Mouse (Mus musculus) thymus, postnatal 4 days (tissue): ENCODE results near the gene Smarcd3.

Experiments used
- DNase-seq: peaks from one replicate; pipeline ENCODE4 v3.0.0; 2021

Gene Smarcd3

DNA sequence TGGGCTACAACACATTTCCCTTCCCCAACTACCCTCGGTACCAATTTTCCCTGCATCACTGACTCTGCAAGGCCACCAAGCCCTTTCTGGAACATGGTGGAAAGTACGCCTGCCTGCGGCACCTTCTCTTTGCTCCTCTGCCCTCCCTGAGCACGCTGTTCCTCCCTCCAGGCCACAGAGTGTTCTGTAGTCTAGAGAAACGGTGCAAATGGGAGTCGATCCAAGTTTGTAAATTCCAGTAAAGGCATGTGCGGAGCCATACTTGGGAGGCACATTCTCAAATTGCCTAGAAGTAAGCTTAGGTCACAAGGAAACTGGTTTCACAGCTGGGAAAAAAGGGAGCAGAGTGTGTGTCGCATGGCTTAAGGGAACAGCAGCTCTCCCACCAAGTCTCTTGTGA lies 4.1 kb downstream of the Smarcd3 start:
- no peak for DNase-seq

DNA sequence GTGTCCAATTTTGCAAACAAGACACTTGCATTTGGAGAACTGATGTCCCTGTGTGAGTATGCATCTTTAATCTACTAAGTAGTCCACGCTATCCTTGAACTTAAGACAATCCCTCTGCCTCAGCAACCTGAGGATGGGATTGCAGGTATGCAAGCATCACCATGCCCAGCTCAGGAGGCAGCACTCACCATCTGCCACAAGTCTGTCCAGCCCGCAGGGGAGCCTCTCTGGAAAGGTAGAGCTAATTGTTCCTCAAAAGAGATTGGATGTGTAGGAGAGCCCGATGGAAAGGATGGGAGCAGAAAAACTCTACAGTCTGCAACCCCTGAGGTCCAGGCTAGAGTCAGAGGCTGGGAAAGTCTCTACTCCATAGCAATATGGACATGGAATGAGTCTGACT lies 5.3 kb downstream of the Smarcd3 start:
- DNase-seq: no peak

DNA sequence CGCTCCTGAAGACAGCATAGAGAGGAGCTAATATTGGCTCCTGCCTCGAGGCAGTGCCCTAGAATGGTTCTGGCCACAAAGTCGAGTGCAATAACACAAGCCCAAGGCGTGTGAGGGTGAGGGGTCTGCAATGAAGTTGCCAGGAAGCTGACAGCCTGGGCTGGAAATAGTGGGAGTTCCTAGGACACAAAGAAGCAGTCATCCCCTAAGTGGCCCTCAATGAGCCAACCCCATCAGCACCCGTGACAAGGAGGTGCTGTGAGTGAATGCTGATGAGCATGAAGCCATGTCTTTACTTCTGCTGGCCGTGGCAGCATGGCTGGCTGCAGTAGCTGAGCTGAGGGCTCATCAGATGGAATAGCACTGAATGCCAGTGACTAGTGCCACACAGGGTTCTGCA lies 9.1 kb downstream of the Smarcd3 start:
- no peak for DNase-seq

DNA sequence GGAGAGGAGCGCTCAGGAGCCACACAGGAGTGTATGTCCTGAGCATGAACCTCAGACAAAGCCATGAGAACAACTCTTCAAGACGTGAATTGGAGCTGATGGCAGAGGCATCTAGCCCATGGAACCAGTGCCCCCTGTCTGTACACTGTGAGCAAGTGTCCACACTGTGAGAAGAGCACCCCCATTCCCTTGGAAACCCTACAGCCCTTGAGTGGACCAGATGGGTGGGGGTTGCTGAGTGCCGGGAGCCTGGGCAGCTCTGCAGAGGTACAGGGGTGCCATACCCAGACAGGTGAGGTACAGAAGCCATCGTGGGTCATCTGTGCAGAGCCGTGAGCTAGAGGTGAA lies 11.9 kb downstream of the Smarcd3 start:
- DNase-seq: no peak

- no peak for DNase-seq
Measured at GRCm38 (mm10) chr5:24611366-24612301, 12.6 kb downstream of the Smarcd3 start.

DNA sequence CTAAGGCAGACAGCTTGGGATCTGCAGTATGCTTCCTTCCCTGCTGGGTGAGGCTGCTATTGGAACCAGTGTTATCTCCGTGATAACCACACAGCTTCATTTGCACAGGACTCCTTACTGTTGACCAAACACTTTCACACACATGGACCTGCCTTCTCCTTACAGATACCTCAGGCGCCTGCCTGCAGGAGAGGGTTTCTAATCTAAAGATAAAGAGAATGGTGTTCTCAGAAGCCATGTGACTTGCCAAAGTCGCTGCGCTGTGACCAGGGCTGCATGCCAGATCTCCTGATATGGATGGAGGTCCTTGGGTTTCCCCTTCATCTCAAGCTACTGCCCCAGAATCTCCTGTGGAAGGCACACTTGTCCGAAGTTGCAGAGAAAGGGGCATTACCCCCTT lies 14.8 kb downstream of the Smarcd3 start:
- no peak for DNase-seq

GRCm38 (mm10) chr5:24605980-24606665 lies 18.1 kb downstream of the Smarcd3 start:
- DNase-seq: no peak

- DNase-seq: no peak
Measured at GRCm38 (mm10) chr5:24605321-24605979, 18.8 kb downstream of the Smarcd3 start.

DNA sequence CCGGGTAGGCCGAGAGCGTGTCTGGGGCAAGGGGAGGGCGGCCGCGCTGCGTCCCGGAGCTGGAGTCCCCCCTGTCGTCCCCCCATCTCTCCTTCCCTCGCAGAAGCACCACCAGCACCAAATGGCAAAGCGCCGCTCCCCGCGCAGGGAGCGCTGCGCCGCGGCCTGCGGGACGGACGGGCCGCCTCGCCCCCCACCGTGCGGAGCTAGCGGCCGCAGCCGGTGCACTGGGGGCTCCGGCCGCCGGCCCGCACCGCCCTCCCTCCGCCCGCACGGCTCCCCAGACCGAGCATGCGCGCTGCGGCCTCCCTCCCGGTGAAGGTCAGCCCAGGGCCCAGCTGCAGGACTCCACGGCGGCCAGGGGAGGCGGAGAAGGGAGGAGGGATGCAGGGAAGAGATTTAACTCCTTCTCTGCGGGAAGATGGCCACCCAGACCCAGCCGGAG lies 19.5 kb downstream of the Smarcd3 start:
- peak; percentile 32 for DNase-seq

GRCm38 (mm10) chr5:24604080-24604655 lies 20.0 kb downstream of the Smarcd3 start:
- no peak for DNase-seq

DNA sequence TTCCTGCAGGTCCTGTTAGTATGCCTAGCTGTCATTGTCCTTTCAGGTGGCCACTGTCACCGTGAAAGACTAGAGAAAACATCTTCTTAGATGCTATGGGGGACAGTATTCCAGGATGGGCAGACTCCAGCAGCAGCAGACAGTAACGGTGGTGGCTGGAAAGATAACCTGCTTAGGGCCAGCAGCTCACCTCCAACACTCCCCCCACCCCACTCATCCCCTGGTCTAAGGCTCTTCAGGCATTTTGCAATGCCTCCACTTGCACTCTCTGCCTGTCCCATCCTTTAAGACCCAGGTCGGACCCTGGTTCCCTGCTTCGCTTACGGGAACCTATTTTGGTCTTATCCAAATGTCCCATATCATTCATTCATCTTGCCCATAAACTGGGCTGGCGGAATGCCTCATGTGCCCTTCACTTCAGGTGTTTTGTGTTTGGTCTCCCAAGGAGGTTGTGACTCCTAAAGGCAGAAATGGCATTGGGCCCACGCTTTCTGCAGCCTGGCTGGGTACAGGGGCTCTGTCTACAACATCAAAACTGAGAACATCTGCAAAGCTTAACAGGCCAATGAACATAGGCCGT lies 20.7 kb downstream of the Smarcd3 start:
- DNase-seq: no peak

GRCm38 (mm10) chr5:24602751-24603343 lies 21.4 kb downstream of the Smarcd3 start:
- no peak for DNase-seq

DNA sequence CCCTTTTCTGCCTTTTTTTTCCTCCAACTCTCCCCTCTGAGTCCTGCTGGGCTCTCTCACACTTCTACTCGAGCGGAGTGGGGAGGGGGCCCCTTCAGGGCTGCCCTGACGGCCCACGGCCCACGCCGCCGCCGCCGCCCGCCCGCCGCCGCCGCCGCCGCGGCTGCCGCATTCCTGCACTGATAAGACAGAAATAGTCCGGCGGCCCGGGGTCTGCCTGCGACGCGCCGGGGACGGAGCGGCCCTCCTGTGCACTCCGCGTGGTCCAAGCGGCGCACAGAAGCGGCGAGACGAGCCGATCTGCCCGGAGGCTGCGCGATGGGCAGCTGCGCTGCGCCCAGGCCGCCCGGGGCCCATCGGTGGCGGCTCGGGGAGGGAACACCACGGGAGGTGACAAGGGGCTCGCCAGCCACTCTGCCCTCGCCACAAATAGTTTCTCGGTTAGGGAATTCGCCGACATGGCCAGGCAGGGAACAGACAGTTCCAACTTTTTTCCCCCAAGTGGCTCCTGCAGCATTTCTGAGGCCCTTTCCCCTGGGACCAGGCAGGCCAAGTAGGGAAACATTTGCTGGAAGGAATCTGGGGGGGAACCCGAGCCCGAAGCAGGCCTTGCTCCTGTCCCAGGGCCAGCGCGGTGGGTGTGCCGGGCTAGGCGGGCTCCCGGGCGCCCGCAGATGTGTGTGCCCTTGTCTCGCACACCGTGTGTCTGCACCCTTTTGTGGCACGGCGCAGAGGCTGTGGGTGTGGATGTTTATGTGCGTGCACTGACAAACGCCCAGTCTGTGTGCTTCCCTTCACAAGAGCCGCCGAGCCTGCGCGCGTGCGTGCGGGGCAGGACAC lies 22.1 kb downstream of the Smarcd3 start:
- peak; percentile 49 for DNase-seq

DNA sequence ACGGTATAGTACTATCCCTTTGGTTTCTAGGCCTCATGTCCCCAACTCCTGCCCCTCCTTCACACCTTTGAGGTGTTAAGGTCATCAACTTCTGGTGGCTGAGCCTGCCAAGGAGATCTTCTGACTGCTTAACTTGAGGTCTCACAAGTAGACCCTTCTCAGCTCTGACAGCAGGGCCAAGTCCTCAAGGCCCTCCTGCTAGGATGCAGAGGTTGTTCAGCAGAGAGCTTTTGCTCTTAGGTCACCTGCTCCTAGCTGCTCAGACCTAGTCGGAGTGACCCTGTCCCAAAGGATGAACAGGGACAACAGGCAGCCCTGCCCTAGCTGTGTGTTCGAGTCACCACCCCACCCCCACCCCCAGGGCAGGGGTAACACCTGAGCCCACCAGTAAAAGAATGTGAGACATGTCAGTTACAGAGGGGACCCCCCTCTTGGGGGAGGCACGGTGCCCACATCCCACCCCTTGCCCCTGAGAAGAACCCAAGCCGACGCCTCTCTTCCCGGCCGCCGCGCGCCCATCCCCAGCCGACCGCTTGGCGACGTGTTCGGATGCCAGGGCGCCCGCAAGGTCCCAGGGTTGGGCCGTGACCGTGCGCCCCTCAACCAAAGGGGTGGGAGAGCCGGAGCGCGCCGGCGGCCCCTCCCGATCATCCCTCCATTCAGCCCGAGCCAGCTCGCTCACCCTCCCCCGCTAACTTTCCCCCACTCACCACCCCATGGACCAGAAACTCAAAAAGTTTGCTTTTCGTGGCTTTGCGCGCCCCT lies 23.0 kb downstream of the Smarcd3 start:
- peak; percentile 32 for DNase-seq

- DNase-seq: no peak
Measured at GRCm38 (mm10) chr5:24600236-24600635, 24.0 kb downstream of the Smarcd3 start.

- DNase-seq: peak; percentile 33
Measured at GRCm38 (mm10) chr5:24599137-24599536, 25.1 kb downstream of the Smarcd3 start.

DNA sequence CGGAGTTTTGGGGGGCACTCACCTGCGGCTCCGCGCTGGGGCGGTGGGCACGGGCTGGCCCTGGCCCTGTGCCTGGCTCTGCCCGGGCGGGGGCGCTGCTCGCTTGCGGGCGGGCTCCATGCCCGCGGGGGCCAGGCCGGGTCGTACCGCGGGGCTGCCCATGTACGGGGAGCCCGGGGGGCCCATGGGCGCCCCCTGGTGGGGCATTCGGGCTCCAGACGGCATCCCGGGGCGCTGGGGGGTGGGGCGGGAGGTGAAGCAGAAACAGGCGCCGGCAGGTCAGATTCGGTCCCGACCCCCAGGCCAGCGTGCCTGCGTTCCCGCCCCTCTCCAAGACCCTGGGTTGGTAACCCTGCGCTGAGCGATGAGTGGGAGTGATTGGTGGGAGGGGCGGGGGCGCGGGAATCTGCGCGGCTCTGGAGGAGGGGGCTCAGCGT lies 25.6 kb downstream of the Smarcd3 start:
- DNase-seq: peak; percentile 88

GRCm38 (mm10) chr5:24597901-24598569 lies 26.2 kb downstream of the Smarcd3 start:
- DNase-seq: no peak

GRCm38 (mm10) chr5:24597221-24597728 lies 26.9 kb downstream of the Smarcd3 start:
- DNase-seq: peak; percentile 79
